Mouse (Mus musculus): Measurements from ENCODE around the gene Zwint. TPM values are rescaled to one million over a fixed set of nuclear protein-coding genes. Genes with fewer than 3 reads are reported as not detected.

The Zwint gene
- 69.4 TPM for polyA plus RNA-seq (2014; fragmentation: Illumina TruSeq; extraction: RNeasy Lipid Tissue Mini Kit (QIAGEN cat#74804))

GRCm38 (mm10) chr10:72654270-72655016 is at the start of gene Zwint:
TSS of gene Zwint (plus strand) at chr10:72654845.

